Mouse (Mus musculus): ENCODE measurements around the gene Supt4a. TPM values are rescaled to one million over a fixed set of nuclear protein-coding genes. Genes with fewer than 3 reads are reported as not detected.
A peak's percentile ranks its signal among the peaks of the same experiment; 100 is the strongest.

Gene Supt4a
- polyA plus RNA-seq, 1 experiment from 2014 or later = 163 TPM

- 78% methylated on average over 4 of the region's 4 CpGs for WGBS
- Histone ChIP-seq H3K9me3 (ENCODE audit: control insufficient read depth, low read length) (no peaks in the 10 kb centered on the region), H3K27ac (ENCODE audit: low read depth, low read length) (no peak overlapping the region), H3K4me2 (no peak overlapping the region), H3K4me3 (ENCODE audit: low read depth, low read length) (no peak overlapping the region), H3K27me3 (ENCODE audit: control insufficient read depth, insufficient read depth, low read length) (peaks cover 36% of the 10 kb centered on the region), H3K4me1 (ENCODE audit: control insufficient read depth, insufficient read depth, low read length) (peaks cover 19% of the 10 kb centered on the region), H3K9ac (ENCODE audit: low read length) (no peak overlapping the region), H3K36me3 (ENCODE audit: control insufficient read depth, insufficient read depth, low read length) (no peaks in the 10 kb centered on the region)
- DNase-seq (ENCODE audit: low spot score, missing footprints) (peak; percentile 33), ATAC-seq (ENCODE audit: low FRiP score) (no peak)
These were observed 21.7 kb downstream of the Supt4a start for GRCm38 (mm10) chr11:87758957-87759608.

- WGBS = 2% methylated on average over 3 of the region's 3 CpGs
- Histone ChIP-seq H3K4me1 (ENCODE audit: control insufficient read depth, insufficient read depth, low read length) (peaks cover 22% of the 10 kb centered on the region), H3K27me3 (ENCODE audit: control insufficient read depth, insufficient read depth, low read length) (peaks cover 37% of the 10 kb centered on the region), H3K4me3 (ENCODE audit: low read depth, low read length) (no peak overlapping the region), H3K36me3 (ENCODE audit: control insufficient read depth, insufficient read depth, low read length) (no peaks in the 10 kb centered on the region), H3K27ac (ENCODE audit: low read depth, low read length) (no peak overlapping the region), H3K4me2 (peak overlapping the region; percentile 50), H3K9me3 (ENCODE audit: control insufficient read depth, low read length) (no peaks in the 10 kb centered on the region), H3K9ac (ENCODE audit: low read length) (no peak overlapping the region)
- ATAC-seq (ENCODE audit: low FRiP score) (no peak), DNase-seq (ENCODE audit: low spot score, missing footprints) (no peak)
These were observed 22.3 kb downstream of the Supt4a start for GRCm38 (mm10) chr11:87759609-87760005.

- Histone ChIP-seq H3K36me3 (ENCODE audit: control insufficient read depth, insufficient read depth, low read length) (no peaks in the 10 kb centered on the region), H3K4me2 (peak within 1 kb of the TSS; percentile 50), H3K4me3 (ENCODE audit: low read depth, low read length) (peak within 1 kb of the TSS; percentile 32), H3K9ac (ENCODE audit: low read length) (peak within 1 kb of the TSS; percentile 60), H3K4me1 (ENCODE audit: control insufficient read depth, insufficient read depth, low read length) (peaks cover 29% of the 10 kb centered on the region), H3K27me3 (ENCODE audit: control insufficient read depth, insufficient read depth, low read length) (peaks cover 44% of the 10 kb centered on the region), H3K9me3 (ENCODE audit: control insufficient read depth, low read length) (no peaks in the 10 kb centered on the region), H3K27ac (ENCODE audit: low read depth, low read length) (peak within 1 kb of the TSS; percentile 22; the same call in 1 of the 2 replicates)
- DNase-seq (ENCODE audit: low spot score, missing footprints) (peak; percentile 94), ATAC-seq (ENCODE audit: low FRiP score) (peak; percentile 77)
- WGBS = 4% methylated on average over 23 of the region's 23 CpGs
These were observed 23.1 kb downstream of the Supt4a start, which contains the start of gene Tspoap1 for GRCm38 (mm10) chr11:87760301-87761081. Tspoap1 (plus strand) TSS chr11:87760541.

- no peaks in the 10 kb centered on the region for H3K9me3 ChIP-seq (ENCODE audit: control insufficient read depth, low read length)
- no peak for ATAC-seq (ENCODE audit: low FRiP score)
- WGBS = 65% methylated on average over 11 of the region's 11 CpGs
- H3K4me3 ChIP-seq (ENCODE audit: low read depth, low read length) = peak overlapping the region; percentile 32; the same call in 1 of the 2 replicates
- DNase-seq (ENCODE audit: low spot score, missing footprints) = peak; percentile 86
- H3K4me2 ChIP-seq = peak overlapping the region; percentile 50
- H3K9ac ChIP-seq (ENCODE audit: low read length) = no peak overlapping the region
- H3K36me3 ChIP-seq (ENCODE audit: control insufficient read depth, insufficient read depth, low read length) = no peaks in the 10 kb centered on the region
- H3K27me3 ChIP-seq (ENCODE audit: control insufficient read depth, insufficient read depth, low read length) = peaks cover 48% of the 10 kb centered on the region
- no peak overlapping the region for H3K27ac ChIP-seq (ENCODE audit: low read depth, low read length)
- H3K4me1 ChIP-seq (ENCODE audit: control insufficient read depth, insufficient read depth, low read length) = peaks cover 29% of the 10 kb centered on the region
These were observed 23.9 kb downstream of the Supt4a start for GRCm38 (mm10) chr11:87761181-87761721.

- Histone ChIP-seq H3K4me2 (peak overlapping the region; percentile 98), H3K9me3 (ENCODE audit: control insufficient read depth, low read length) (no peaks in the 10 kb centered on the region), H3K4me3 (ENCODE audit: low read depth, low read length) (peak overlapping the region; percentile 9; the same call in 1 of the 2 replicates), H3K9ac (ENCODE audit: low read length) (no peak overlapping the region), H3K27me3 (ENCODE audit: control insufficient read depth, insufficient read depth, low read length) (peaks cover 48% of the 10 kb centered on the region), H3K27ac (ENCODE audit: low read depth, low read length) (no peak overlapping the region), H3K36me3 (ENCODE audit: control insufficient read depth, insufficient read depth, low read length) (no peaks in the 10 kb centered on the region), H3K4me1 (ENCODE audit: control insufficient read depth, insufficient read depth, low read length) (peaks cover 29% of the 10 kb centered on the region)
- DNase-seq (ENCODE audit: low spot score, missing footprints) (peak; percentile 82), ATAC-seq (ENCODE audit: low FRiP score) (no peak)
- 75% methylated on average over 14 of the region's 14 CpGs for whole genome bisulfite sequencing
These were observed 24.7 kb downstream of the Supt4a start for GRCm38 (mm10) chr11:87761806-87762701.

GRCm38 (mm10) chr11:87762702-87763385 lies 25.5 kb downstream of the Supt4a start:
- WGBS = 47% methylated on average over 12 of the region's 12 CpGs
- Histone ChIP-seq H3K4me3 (ENCODE audit: low read depth, low read length) (peak overlapping the region; percentile 48), H3K27ac (ENCODE audit: low read depth, low read length) (no peak overlapping the region), H3K4me1 (ENCODE audit: control insufficient read depth, insufficient read depth, low read length) (peaks cover 29% of the 10 kb centered on the region), H3K9ac (ENCODE audit: low read length) (peak overlapping the region; percentile 38; the same call in 1 of the 2 replicates), H3K9me3 (ENCODE audit: control insufficient read depth, low read length) (no peaks in the 10 kb centered on the region), H3K36me3 (ENCODE audit: control insufficient read depth, insufficient read depth, low read length) (no peaks in the 10 kb centered on the region), H3K4me2 (peak overlapping the region; percentile 98), H3K27me3 (ENCODE audit: control insufficient read depth, insufficient read depth, low read length) (peaks cover 48% of the 10 kb centered on the region)
- DNase-seq (ENCODE audit: low spot score, missing footprints) (no peak), ATAC-seq (ENCODE audit: low FRiP score) (no peak)

GRCm38 (mm10) chr11:87763511-87763987 lies 26.2 kb downstream of the Supt4a start:
- ATAC-seq (ENCODE audit: low FRiP score) (peak; percentile 56), DNase-seq (ENCODE audit: low spot score, missing footprints) (peak; percentile 93)
- H3K27ac ChIP-seq (ENCODE audit: low read depth, low read length) = no peak overlapping the region; the same call in 1 of the 2 replicates
- under 1% methylated on average over 17 of the region's 17 CpGs for WGBS
- peak overlapping the region; percentile 75 for H3K9ac ChIP-seq (ENCODE audit: low read length)
- H3K27me3 ChIP-seq (ENCODE audit: control insufficient read depth, insufficient read depth, low read length) = peaks cover 48% of the 10 kb centered on the region
- H3K4me1 ChIP-seq (ENCODE audit: control insufficient read depth, insufficient read depth, low read length) = peaks cover 29% of the 10 kb centered on the region
- peak overlapping the region; percentile 48 for H3K4me3 ChIP-seq (ENCODE audit: low read depth, low read length)
- peak overlapping the region; percentile 98 for H3K4me2 ChIP-seq
- H3K36me3 ChIP-seq (ENCODE audit: control insufficient read depth, insufficient read depth, low read length) = no peaks in the 10 kb centered on the region
- H3K9me3 ChIP-seq (ENCODE audit: control insufficient read depth, low read length) = no peaks in the 10 kb centered on the region
